Mouse (Mus musculus): Measurements from ENCODE around the gene Parl. TPM values are rescaled to one million over a fixed set of nuclear protein-coding genes. Genes with fewer than 3 reads are reported as not detected.

The Parl gene
- total RNA-seq (2021): 100 to 1,000 TPM in 1 of 2 experiments, 10 to 100 TPM in 1; 89.4 to 103 TPM
- long read RNA-seq, experiment 1, transcript Parl-201 (10 exons, 1,348 nt): major isoform, 143 of 151 reads
- long read RNA-seq, experiment 1, partial matches to known transcripts: 1 of 151 reads
- long read RNA-seq, experiment 1, other reads (novel, unspliced or antisense): 4 of 151 reads
- long read RNA-seq, experiment 2, transcript Parl-201 (10 exons, 1,348 nt): major isoform, 92 of 96 reads
- long read RNA-seq, experiment 2, partial matches to known transcripts: 2 of 96 reads
- long read RNA-seq, experiment 2, other reads (novel, unspliced or antisense): 2 of 96 reads

GRCm38 (mm10) chr16:20301770-20302649, at the start of gene Parl:
Gene Parl (minus strand): TSS chr16:20302387.
- peak; percentile 87 for DNase-seq
- intact Hi-C loops (cut with DNase I): loop anchor here (1.0 to 10.0 kb wide), 3 partner anchors 89 to 577 kb away; no protein-coding TSS in a partner anchor

- intact Hi-C loops (cut with DNase I): no loop called here
- no peak for DNase-seq
Observed at GRCm38 (mm10) chr16:20345464-20345863, 43.3 kb upstream of the Parl start.

- intact Hi-C loops (cut with DNase I): no loop called here
- no peak for DNase-seq
Observed at GRCm38 (mm10) chr16:20338616-20339015, 36.4 kb upstream of the Parl start.

GRCm38 (mm10) chr16:20334918-20335317, 32.7 kb upstream of the Parl start:
- DNase-seq: no peak
- intact Hi-C loops (cut with DNase I): no loop called here

GRCm38 (mm10) chr16:20328306-20328705, 26.1 kb upstream of the Parl start:
- no peak for DNase-seq
- intact Hi-C loops (cut with DNase I): no loop called here

GRCm38 (mm10) chr16:20325286-20325685, 23.1 kb upstream of the Parl start, which contains the start of gene Cyp2ab1:
Gene Cyp2ab1 (minus strand): TSS chr16:20325404.
- DNase-seq: no peak
- intact Hi-C loops (cut with DNase I): no loop called here

GRCm38 (mm10) chr16:20323907-20324306, 21.7 kb upstream of the Parl start:
- intact Hi-C loops (cut with DNase I): no loop called here
- no peak for DNase-seq

- intact Hi-C loops (cut with DNase I): no loop called here
- DNase-seq: no peak
Observed at GRCm38 (mm10) chr16:20322274-20322673, 20.1 kb upstream of the Parl start.

- no peak for DNase-seq
- intact Hi-C loops (cut with DNase I): no loop called here
Observed at GRCm38 (mm10) chr16:20316770-20317169, 14.6 kb upstream of the Parl start.

- intact Hi-C loops (cut with DNase I): no loop called here
- no peak for DNase-seq
Observed at GRCm38 (mm10) chr16:20315266-20315665, 13.1 kb upstream of the Parl start.

- intact Hi-C loops (cut with DNase I): no loop called here
- no peak for DNase-seq
Observed at GRCm38 (mm10) chr16:20312272-20312671, 10.1 kb upstream of the Parl start.

GRCm38 (mm10) chr16:20300076-20300475, 2.1 kb downstream of the Parl start:
- no peak for DNase-seq
- intact Hi-C loops (cut with DNase I): loop anchor here (5.0 to 10.0 kb wide), 2 partner anchors 182 to 575 kb away; no protein-coding TSS in a partner anchor

GRCm38 (mm10) chr16:20280238-20280637, 21.9 kb downstream of the Parl start:
- intact Hi-C loops (cut with DNase I): no loop called here

GRCm38 (mm10) chr16:20279395-20279794, 22.8 kb downstream of the Parl start:
- intact Hi-C loops (cut with DNase I): no loop called here
- DNase-seq: no peak

More at GRCm38 (mm10) chr16:20280238-20280637, 21.9 kb downstream of the Parl start:
- no peak for DNase-seq

GRCm38 (mm10) chr16:20272994-20273393, 29.2 kb downstream of the Parl start:
- intact Hi-C loops (cut with DNase I): no loop called here
- DNase-seq: no peak

GRCm38 (mm10) chr16:20271339-20271738, 30.8 kb downstream of the Parl start:
- intact Hi-C loops (cut with DNase I): no loop called here
- DNase-seq: no peak

- intact Hi-C loops (cut with DNase I): no loop called here
- DNase-seq: no peak
Observed at GRCm38 (mm10) chr16:20265089-20265488, 37.1 kb downstream of the Parl start.

- intact Hi-C loops (cut with DNase I): no loop called here
- no peak for DNase-seq
Observed at GRCm38 (mm10) chr16:20257926-20258325, 44.3 kb downstream of the Parl start.

GRCm38 (mm10) chr16:20248442-20249174, 53.6 kb downstream of the Parl start:
- no peak for DNase-seq
- intact Hi-C loops (cut with DNase I): no loop called here

GRCm38 (mm10) chr16:20247103-20247502, 55.1 kb downstream of the Parl start:
- no peak for DNase-seq
- intact Hi-C loops (cut with DNase I): no loop called here

Measured in heart, postnatal 14 days (tissue).